Mouse (Mus musculus): ENCODE measurements around the gene Cmc2. TPM values are rescaled to one million over a fixed set of nuclear protein-coding genes. Genes with fewer than 3 reads are reported as not detected.

Cmc2 gene
- total and polyA plus RNA-seq, 3 experiments, result 30.0 to 79.2 (median 65.8) TPM

DNA sequence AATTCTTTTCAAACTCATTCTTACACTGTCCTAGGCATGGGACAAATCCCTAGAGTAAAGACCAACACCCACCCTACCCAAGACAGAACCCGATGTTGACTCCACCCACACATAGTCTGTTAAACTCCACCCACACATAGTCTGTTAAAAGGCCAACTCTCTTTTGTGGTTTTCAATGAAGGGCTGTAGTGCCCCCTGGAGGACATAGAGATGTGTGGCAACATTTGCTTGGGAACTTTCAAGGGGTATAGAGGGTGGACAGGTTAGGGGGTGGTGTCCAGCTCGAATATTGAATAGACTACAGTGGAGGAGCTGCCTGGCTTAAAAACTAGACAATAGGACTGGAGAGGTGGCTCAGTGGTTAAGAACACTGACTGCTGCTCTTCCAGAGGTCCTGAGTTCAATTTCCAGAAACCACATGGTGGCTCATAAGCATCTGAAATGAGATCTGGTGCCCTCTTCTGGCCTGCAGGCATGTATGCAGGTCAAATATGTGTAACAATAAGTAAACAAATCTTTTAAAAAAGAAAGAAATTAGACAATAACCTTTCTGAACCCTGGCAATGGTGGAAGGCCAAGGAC, 48.4 kb downstream of the Cmc2 start:
- Histone ChIP-seq H3K4me1 (ENCODE audit: control insufficient read depth, insufficient read depth, low read length) (peaks cover 1% of the 10 kb centered on the region; the same call in 1 of the 2 replicates), H3K27me3 (ENCODE audit: control insufficient read depth, insufficient read depth, low read length) (no peaks in the 10 kb centered on the region), H3K36me3 (ENCODE audit: control insufficient read depth, insufficient read depth, low read length) (no peaks in the 10 kb centered on the region), H3K9ac (ENCODE audit: low read depth, low read length) (no peak overlapping the region), H3K79me2 (replicated peaks; ENCODE audit: control insufficient read depth, insufficient read depth, low read length) (no peaks in the 10 kb centered on the region), H3K27ac (no peak overlapping the region), H3K4me3 (no peak overlapping the region)
- no peak for DNase-seq
- TF ChIP-seq POLR2A (IDR thresholded peaks at IDR 0.05; ENCODE audit: insufficient read depth, low read depth, low read length), result no peak
- TF ChIP-seq CTCF (IDR thresholded peaks at IDR 0.05), result peak; percentile 70
- intact Hi-C loops (cut with DNase I), result loop anchor here (2.0 to 10.0 kb wide), 2 partner anchors 118 to 392 kb away; no protein-coding TSS in a partner anchor
- 52% methylated on average over 2 of the region's 2 CpGs for WGBS

DNA sequence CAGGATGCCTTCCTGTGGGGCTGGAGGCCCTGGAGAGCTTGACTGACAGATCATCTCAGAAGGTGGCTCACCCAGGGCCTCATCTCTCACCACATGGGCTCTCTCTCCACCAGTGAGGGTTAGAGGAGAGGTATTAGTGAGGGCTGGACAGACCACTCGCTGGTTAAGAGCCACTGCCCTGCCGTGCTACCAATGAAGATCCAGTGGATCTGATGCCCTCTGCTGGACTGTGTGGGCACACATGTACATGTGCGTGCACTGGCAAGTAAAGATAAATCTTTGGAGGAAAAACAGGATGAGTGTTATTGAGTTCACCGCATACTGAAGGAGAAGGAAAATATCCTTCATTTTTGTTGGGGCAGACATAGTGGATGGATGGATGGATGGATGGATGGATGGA, 52.6 kb downstream of the Cmc2 start:
- WGBS, result 16% methylated on average over 4 of the region's 4 CpGs
- H3K4me1 ChIP-seq (ENCODE audit: control insufficient read depth, insufficient read depth, low read length), result peaks cover 2% of the 10 kb centered on the region; the same call in 1 of the 2 replicates
- no peak overlapping the region for H3K9ac ChIP-seq (ENCODE audit: low read depth, low read length)
- no peaks in the 10 kb centered on the region for H3K79me2 ChIP-seq (replicated peaks; ENCODE audit: control insufficient read depth, insufficient read depth, low read length)
- no peaks in the 10 kb centered on the region for H3K36me3 ChIP-seq (ENCODE audit: control insufficient read depth, insufficient read depth, low read length)
- DNase-seq, result peak; percentile 15 to 34
- no peaks in the 10 kb centered on the region for H3K27me3 ChIP-seq (ENCODE audit: control insufficient read depth, insufficient read depth, low read length)
- TF ChIP-seq CTCF (IDR thresholded peaks at IDR 0.05) (peak; percentile 72), POLR2A (IDR thresholded peaks at IDR 0.05; ENCODE audit: insufficient read depth, low read depth, low read length) (no peak)
- H3K27ac ChIP-seq, result no peak overlapping the region
- H3K4me3 ChIP-seq, result no peak overlapping the region
- intact Hi-C loops (cut with DNase I), result loop anchor here (5.0 kb wide), 1 partner anchor 59 kb away; no protein-coding TSS in a partner anchor

DNA sequence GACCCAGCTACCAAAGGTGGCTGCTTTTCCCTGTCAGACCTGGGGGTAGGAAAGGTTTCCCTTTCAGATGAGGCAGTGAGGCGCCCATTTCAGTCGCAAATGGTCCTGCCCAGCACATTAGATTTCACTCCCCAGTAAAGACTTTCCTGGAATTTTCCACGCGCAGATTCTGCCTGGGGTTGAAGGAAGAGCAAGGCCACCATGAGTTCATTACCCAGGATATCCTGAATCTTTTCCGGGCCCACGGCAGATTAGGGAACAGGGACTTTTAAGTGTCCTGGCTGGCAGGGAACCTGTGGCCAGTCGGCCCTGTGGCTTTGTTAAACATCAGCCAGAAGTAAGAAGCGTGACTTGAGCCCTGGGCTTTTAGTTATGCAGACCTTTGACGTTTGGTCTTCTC, 53.9 kb downstream of the Cmc2 start:
- H3K27ac ChIP-seq, result peak overlapping the region; percentile 12; the same call in 1 of the 2 replicates
- peak; percentile 4 to 19 for DNase-seq
- no peak for TF ChIP-seq POLR2A (IDR thresholded peaks at IDR 0.05; ENCODE audit: insufficient read depth, low read depth, low read length)
- no peak for TF ChIP-seq EP300 (IDR thresholded peaks at IDR 0.05; ENCODE audit: insufficient read depth, low read depth, low read length)
- TF ChIP-seq CTCF (IDR thresholded peaks at IDR 0.05), result no peak
- no peaks in the 10 kb centered on the region for H3K79me2 ChIP-seq (replicated peaks; ENCODE audit: control insufficient read depth, insufficient read depth, low read length)
- no peaks in the 10 kb centered on the region for H3K36me3 ChIP-seq (ENCODE audit: control insufficient read depth, insufficient read depth, low read length)
- H3K9ac ChIP-seq (ENCODE audit: low read depth, low read length), result no peak overlapping the region
- no peaks in the 10 kb centered on the region for H3K27me3 ChIP-seq (ENCODE audit: control insufficient read depth, insufficient read depth, low read length)
- intact Hi-C loops (cut with DNase I), result loop anchor here (5.0 kb wide), 1 partner anchor 60 kb away; no protein-coding TSS in a partner anchor
- WGBS, result 48% methylated on average over 9 of the region's 9 CpGs
- no peak overlapping the region for H3K4me3 ChIP-seq
- H3K4me1 ChIP-seq (ENCODE audit: control insufficient read depth, insufficient read depth, low read length), result peaks cover 4% of the 10 kb centered on the region

DNA sequence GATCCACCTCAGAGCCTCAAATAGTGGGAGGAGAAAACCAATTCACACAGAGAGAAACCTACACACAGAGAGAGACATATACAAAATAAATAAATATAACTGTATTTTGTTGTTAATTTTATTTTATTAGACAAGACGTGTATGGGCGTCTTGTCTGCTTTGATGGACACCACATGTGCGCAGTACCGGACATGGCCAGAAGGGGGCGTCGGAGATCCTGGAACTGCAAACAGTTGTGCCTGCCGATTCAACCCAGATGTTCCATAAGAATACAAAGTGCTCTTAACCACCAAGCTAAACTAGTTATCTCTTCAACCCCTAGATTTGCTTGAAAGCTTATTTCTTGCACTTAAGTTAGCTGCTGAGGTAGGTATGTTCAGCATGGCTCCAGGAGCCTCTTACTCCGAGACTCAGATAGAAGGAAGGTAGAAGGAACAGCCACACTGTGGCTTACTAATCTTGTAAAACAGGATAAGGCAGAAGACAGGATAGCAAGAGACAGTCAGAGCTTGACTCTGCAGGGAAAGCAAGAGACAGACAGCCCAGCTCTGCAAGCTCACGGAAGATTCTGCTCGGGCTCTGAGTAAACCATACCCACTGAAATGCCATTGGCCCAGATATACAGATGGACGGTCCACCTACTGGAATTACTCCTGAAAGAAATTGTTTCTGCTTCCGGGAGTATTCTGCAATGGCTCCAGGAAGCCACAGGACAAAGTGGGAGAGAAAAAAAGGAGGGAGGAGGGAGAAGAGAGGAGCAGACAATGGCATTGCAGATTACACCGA, 54.9 kb downstream of the Cmc2 start:
- H3K36me3 ChIP-seq (ENCODE audit: control insufficient read depth, insufficient read depth, low read length), result no peaks in the 10 kb centered on the region
- peaks cover 4% of the 10 kb centered on the region for H3K4me1 ChIP-seq (ENCODE audit: control insufficient read depth, insufficient read depth, low read length)
- WGBS, result 54% methylated on average over 13 of the region's 13 CpGs
- H3K79me2 ChIP-seq (replicated peaks; ENCODE audit: control insufficient read depth, insufficient read depth, low read length), result no peaks in the 10 kb centered on the region
- H3K27ac ChIP-seq, result no peak overlapping the region
- peak; percentile 84 for TF ChIP-seq CTCF (IDR thresholded peaks at IDR 0.05)
- TF ChIP-seq EP300 (IDR thresholded peaks at IDR 0.05; ENCODE audit: insufficient read depth, low read depth, low read length), result no peak
- TF ChIP-seq POLR2A (IDR thresholded peaks at IDR 0.05; ENCODE audit: insufficient read depth, low read depth, low read length), result no peak
- peak; percentile 21 to 62 for DNase-seq
- H3K4me3 ChIP-seq, result peak overlapping the region; percentile 14; the same call in 1 of the 2 replicates
- H3K27me3 ChIP-seq (ENCODE audit: control insufficient read depth, insufficient read depth, low read length), result no peaks in the 10 kb centered on the region
- H3K9ac ChIP-seq (ENCODE audit: low read depth, low read length), result no peak overlapping the region
- intact Hi-C loops (cut with DNase I), result loop anchor here (5.0 kb wide), 1 partner anchor 61 kb away; no protein-coding TSS in a partner anchor

DNA sequence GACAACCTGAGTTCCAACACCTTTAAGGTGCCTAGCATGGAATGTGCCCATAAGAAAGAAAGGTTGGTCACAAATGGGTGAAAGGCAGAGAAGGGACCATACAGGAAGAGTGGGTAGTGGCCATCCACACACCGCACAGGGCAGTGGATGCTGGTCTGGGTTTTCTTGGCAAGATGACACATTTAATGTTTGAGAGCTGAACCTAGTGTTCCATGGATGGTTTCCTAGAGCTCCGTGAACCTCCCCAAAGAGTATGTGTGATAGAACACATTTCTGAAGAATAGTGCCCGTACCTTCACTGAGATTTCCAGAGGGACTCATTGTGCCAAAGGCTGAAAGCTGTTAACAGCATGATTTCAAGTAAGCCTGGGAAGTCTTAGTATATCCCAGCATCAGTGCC, 56.7 kb downstream of the Cmc2 start:
- Histone ChIP-seq H3K9ac (ENCODE audit: low read depth, low read length) (no peak overlapping the region), H3K4me3 (no peak overlapping the region), H3K79me2 (replicated peaks; ENCODE audit: control insufficient read depth, insufficient read depth, low read length) (no peaks in the 10 kb centered on the region), H3K36me3 (ENCODE audit: control insufficient read depth, insufficient read depth, low read length) (no peaks in the 10 kb centered on the region), H3K27ac (no peak overlapping the region), H3K27me3 (ENCODE audit: control insufficient read depth, insufficient read depth, low read length) (no peaks in the 10 kb centered on the region), H3K4me1 (ENCODE audit: control insufficient read depth, insufficient read depth, low read length) (peaks cover 4% of the 10 kb centered on the region)
- TF ChIP-seq POLR2A (IDR thresholded peaks at IDR 0.05; ENCODE audit: insufficient read depth, low read depth, low read length) (no peak), EP300 (IDR thresholded peaks at IDR 0.05; ENCODE audit: insufficient read depth, low read depth, low read length) (no peak), CTCF (IDR thresholded peaks at IDR 0.05) (no peak)
- 88% methylated on average over 3 of the region's 3 CpGs for WGBS
- no peak for DNase-seq
- intact Hi-C loops (cut with DNase I), result no loop called here

DNA sequence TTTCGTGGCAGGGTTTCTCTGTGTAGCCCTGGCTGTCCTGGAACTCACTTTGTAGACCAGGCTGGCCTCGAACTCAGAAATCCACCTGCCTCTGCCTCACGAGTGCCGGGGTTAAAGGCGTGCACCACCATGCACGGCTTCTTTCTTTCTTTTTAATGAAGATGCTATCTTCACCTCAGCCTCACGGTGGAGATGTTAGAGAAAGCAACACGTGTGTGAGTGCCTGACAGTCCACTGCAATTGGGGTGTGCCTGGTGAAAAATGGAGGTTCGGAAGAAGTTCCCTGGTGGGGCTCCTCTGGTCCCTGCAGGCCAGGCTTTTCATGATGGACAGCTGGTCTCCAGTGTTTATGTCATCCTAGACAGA, 57.2 kb downstream of the Cmc2 start:
- Histone ChIP-seq H3K27ac (no peak overlapping the region), H3K27me3 (ENCODE audit: control insufficient read depth, insufficient read depth, low read length) (no peaks in the 10 kb centered on the region), H3K79me2 (replicated peaks; ENCODE audit: control insufficient read depth, insufficient read depth, low read length) (no peaks in the 10 kb centered on the region), H3K4me3 (no peak overlapping the region), H3K36me3 (ENCODE audit: control insufficient read depth, insufficient read depth, low read length) (no peaks in the 10 kb centered on the region), H3K4me1 (ENCODE audit: control insufficient read depth, insufficient read depth, low read length) (peaks cover 4% of the 10 kb centered on the region), H3K9ac (ENCODE audit: low read depth, low read length) (no peak overlapping the region)
- intact Hi-C loops (cut with DNase I), result no loop called here
- TF ChIP-seq CTCF (IDR thresholded peaks at IDR 0.05) (no peak), EP300 (IDR thresholded peaks at IDR 0.05; ENCODE audit: insufficient read depth, low read depth, low read length) (no peak), POLR2A (IDR thresholded peaks at IDR 0.05; ENCODE audit: insufficient read depth, low read depth, low read length) (no peak)
- DNase-seq, result no peak
- 62% methylated on average over 9 of the region's 9 CpGs for WGBS
